Mouse (Mus musculus) ovary, postnatal 14 days (tissue): Measurements from ENCODE around the gene Arhgef2.

Source experiments
- DNase-seq: peaks from one replicate; pipeline ENCODE4 v3.0.0; 2022; ENCODE audit warnings: low spot score

The Arhgef2 gene

DNA sequence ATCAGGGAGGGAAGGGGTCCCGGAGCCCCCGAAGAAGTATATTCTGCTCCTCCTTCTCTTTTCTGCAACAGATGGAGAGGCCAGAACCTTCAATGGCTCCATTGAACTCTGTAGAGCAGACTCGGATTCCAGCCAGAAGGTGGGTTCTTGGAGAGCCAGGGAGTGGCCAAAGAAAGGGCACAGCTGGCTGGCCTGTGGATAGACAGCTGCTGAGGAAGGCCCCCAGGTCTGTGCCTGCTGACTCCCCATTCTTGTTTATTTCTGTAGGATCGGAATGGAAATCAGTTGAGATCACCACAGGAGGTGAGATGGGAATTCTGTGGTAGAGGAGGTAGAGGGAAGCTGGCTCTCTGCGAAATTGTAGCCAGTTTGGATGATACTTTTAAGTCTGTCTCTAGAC lies 37.3 kb downstream of the Arhgef2 start:
- no peak for DNase-seq

DNA sequence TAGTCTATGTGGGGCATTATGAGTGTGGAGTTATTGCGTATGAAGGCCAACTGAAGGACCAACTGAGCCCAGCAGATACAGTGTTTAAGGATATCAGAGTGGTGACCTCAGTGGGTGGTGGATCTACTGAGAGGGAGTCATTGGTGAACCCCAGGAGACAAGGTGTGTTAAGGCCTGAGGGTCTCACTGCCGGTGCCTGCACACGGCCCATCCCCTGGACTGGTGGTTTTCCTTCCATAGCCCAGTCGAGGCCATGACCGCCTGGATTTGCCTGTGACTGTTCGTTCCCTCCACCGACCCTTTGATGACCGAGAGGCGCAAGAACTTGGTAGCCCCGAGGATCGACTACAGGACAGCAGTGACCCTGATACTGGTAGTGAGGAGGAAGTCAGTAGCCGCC lies 40.2 kb downstream of the Arhgef2 start:
- DNase-seq: no peak

DNA sequence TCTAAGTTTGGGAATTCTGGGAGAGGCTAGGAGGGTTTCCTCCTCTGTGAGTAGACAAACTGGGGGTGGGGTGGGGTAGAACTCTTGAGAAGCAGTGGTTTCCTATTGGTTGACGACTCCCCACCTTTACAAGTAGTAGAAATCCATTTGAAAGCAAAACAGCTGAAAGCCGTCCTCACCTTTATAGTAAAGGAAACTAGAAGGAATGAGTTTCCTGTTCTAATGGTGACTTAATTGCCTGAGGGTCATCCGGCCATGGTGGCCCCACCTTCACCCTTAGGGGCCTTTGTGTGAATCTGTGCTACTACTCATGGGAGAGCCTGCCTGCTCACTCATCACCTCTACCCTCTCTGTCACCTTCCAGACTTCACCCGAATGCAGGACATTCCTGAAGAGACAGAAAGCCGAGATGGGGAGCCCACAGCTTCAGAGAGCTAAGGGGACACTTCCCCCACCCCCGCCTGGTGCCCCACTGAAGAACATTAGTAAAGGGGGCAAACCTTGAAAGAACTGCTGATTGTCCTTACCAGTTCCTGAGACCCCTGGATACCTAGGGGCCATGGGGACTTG lies 40.7 kb downstream of the Arhgef2 start:
- no peak for DNase-seq

DNA sequence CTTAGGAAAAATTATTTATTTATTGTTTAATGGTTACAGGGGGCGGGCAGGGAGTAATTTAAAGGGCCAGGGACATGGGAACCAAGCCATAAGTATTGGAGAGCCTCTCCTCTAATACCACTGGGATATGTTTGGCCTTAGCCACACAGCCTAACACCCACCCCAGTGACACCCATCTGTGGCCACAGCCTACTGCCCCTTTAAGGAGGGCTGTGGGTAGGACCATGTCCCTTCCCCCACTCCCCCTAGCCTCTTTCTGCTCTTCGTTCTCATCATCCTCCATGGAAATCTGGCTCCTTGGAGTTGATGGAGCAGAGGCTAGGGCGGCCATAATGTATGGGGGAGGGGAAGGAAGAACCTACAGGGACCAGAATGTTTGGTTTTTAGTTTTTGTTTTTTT lies 41.3 kb downstream of the Arhgef2 start:
- no peak for DNase-seq

DNA sequence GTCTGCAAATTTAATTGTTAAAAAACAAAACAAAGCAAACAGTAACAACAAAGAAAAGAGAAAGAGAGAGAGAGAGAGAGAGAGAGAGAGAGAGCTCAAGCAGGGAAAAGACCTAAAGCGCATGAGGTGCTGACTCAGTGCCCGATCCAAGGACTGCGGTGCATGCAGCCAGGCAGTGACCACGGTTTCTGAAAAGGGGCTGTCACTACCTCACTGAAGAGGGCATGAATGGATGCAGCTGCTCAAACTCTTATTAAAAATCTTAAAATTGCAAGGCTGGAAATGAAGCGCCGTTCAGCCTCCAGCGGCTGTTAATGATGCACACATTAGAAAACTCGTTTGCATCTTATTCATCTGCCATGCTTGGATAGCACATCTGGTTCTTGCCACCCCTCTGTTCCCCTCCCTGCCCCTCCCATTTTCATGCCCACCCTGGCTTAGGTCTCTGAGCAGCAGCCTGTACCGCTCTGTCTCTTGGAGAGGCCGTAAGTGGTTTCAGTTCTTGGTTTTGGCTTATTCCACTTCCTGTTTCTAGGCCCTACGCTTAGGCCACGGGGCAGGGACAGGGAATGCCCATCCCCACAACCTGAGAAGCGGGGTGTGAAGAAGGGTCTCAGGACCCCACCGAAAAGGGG lies 42.1 kb downstream of the Arhgef2 start:
- DNase-seq: no peak

DNA sequence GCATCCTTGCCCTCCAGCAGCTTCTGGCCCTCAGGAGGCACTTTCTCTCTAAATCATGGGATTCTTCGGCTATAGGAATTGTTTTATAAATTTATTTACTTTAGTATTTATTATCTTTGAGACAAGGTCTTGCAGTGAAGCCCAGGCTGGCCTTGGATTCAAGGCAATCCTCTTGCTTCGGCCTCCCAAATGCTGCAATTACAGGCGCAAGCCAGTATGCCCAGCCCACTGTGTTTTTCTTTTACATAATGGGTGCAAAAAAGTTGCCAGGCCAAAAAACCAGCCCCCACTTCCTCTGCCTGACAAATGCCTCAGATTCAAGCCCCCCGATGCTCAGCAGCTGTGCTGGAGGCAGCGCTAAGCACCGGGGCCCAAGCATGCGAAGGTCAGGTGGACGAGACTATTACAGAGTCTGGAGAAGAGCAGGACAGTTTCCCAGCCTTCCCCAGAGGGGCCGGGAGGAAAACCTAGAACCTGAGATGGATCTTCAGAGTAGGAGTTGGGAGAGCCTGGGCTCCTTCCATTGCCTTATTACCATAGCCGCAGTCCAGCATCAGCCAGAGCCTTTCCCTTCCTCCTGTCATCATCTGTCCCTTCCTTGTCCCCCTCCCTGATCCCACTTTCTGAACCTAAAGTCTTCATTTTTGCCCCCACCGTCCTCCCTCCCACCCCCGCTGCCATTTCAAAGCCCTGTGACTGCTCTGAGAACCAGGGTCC lies 42.8 kb downstream of the Arhgef2 start:
- DNase-seq: no peak

DNA sequence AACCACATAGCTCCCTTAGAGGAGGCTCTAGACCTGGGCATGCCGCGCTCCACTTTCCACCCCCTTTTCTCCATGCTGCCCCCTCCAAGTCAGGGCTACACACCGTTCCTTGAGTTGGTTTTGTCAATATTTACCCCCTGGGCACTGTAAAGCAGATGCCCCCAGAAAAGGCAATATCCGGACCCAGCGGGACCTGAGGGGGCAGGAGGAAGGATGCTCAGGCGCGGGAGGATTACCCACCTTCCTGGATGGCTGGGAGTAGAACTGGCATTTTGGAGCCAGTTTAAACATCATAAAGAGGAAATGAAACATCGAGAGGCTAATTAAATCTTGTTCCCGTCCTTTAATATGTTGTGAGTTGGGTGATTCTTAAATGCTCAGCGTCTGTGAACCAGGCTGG lies 43.4 kb downstream of the Arhgef2 start:
- no peak for DNase-seq

DNA sequence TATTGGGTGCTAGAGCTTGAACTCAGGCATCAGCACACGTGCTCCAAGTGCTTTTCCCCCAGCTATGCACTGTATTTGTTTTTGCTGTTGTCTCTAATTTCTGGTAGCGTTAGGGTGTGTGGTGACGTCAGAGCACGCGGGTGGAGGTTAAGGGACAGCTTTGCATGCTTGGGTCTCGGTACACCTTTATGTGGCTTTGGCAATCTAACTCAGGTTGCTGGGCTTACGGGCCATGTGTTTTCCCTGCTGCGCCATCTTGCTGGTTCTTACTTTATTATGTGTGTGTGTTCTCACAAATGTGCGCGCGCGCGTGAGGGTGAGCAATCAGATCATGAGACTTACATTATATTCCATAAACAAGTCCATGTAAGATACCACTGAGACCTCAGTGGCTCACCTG lies 44.2 kb downstream of the Arhgef2 start:
- no peak for DNase-seq

DNA sequence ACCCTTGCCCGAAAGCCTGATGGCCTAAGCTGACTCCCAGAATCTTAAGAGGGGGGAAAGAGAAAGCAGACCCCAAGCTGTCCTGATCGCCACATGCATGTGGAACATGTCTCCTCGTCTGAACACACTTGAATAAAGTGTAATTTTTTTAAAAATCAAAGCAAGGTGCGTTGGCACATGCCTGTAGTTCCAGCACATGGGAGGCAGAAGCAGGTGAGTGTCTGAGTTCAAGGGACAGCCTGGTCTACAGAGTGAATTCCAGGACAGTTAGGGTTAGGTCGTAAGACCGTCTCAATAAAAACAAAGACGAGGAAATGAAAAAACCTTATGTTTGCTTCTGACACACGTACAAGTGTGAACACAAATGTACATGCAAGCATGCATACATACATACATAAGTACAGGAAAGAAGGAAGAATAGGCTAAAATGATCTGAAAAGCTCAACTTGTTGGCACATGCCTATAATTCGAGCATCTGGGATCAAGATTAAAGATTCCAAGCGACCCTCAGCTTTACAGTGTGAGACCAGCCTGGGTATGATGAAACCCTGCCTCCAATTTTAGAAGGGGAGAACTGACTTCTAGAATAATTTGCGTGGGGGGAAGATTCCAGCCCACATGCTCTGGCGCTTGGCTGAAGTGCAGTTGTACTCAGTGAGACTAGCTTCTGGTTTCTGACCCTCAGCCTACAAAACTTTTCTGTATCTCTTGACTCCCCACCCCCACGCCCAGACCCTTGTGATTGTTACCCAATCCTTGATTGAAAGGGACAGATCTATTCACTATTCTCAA lies 45.1 kb downstream of the Arhgef2 start:
- DNase-seq: no peak

DNA sequence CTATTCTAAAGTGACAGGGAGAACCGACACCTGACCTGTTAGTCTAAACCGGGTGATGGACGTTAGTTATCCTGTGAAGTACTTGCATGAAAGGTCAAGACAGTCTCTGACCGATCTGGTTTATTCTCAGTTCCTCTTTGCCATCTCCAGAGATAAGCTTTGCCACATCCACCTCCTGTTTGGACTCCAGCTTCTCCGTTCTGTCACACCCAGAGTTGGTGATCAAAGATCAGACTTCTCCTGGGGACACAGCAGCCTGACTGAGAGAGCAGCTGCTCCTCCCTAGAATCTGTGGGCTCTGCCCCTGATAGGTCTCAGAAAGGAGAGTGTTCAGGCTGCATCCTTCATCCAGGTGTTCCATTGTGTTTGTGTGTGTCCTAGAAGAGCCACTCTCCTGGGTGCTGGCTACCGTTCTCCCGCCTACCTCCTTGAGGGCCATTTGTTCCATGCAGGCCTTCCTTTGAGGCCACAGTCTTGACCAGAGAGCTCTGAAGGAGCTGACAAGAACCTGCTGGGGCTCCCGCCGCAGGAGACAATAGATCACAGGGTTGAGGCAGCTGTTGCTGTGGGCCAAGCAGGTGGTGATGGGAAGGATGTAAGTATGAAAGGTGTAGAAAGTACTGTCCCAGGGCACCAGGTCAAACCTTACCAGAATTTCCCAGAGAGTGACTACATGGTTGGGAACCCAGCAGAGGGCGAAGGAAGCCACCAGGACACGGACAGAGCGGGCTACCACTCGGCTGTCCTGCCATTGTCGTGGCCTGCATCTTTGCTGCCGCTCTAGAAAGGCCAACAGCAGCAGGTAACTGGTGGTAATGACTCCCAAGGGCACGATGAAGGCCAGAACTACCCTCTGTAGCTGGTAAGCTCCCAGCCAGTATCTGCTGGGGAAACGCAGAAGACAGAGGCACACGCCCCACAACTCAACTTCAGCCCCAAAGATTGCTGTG lies 46.2 kb downstream of the Arhgef2 start:
- DNase-seq: no peak

DNA sequence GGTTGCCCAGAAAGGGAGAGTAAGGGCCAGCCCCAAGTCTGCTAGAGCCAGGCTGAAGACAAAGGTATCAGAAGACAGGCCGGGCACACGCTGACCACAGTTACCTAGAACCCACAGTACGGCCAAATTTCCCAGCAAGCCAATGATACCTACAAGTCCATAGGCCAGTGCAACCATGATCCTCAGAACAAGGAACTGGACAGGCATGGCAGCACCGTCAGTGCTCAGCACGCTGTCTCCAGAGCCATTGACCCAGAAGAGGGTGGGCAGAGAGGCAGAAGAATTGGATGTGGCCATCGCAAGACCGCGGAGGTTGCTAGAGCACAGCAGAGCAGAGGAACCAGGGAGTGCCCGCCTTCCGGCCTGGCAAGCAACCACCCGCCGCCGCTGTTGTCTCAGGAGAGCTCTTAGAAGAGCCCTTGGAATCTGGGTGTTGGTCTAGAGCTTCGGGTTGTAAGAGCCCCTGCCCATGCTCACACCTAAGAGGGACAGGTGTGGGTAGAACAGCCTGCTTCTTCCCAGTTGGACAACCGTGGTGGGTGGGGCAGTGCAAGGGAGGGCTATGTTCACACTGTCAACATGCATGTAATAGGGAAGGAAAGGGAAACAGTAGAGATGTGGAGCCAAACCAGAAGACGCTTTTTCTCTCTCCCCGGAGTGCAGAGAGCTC lies 47.2 kb downstream of the Arhgef2 start, which contains the start of gene Rxfp4:
Gene Rxfp4 (minus strand): TSS at position 297 of the 670 bp plus-strand sequence.
- no peak for DNase-seq

DNA sequence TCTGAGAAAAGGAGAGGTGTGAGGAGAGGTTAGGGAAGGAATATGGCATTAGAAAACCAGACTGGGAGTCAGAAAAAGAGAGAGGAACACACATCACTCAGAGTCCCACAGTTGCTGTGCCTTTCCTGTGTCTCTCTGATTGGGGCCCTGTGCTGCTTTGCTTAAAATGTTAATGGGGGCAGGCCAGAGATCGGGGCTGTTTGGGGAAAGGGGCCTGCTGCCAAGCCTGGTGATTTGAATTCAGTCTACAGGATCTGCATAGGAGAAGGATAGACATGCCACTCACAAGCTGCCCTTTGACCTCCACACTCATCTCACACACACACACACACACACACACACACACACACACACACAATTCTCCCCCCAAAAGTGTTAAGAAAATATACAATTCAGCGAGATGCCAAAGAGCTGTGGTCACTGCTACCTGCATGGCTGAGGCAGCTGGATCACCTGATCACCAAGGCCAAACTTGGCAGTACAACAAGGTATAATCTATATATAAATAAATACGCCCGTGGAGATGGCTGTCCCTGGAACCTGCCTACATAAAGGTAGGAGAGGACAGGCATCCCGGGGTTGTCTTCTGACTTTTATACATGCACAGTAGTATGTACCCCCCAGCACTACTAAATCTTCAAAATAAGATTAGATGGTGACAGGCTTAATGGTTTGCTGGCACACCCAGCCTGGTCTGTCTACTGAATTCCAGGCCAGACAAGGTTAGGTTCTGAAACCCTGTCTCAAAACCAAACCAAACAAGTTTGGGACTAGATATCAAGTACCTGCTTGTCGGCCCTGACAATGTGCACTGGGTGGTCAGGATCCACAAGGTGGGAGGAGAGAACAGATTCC lies 48.0 kb downstream of the Arhgef2 start:
- no peak for DNase-seq

DNA sequence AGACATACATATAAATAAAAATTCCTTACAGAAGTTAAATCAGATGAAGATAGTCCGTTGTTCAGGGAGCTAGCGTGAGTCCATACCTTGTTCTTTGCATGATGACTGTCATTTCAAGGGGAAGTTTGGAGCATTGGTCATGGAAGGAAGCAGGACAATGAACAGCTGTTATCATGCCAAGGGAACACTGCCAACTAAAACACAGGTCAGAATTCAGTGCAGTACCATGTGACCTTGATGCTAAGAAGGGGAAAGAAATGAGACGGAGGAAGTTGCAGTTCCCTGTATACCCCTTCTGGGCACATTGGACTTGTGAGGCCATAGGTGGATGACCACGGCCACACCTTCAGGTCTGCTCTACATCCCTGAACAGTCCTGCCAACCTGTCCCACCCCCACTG lies 48.9 kb downstream of the Arhgef2 start:
- DNase-seq: no peak

DNA sequence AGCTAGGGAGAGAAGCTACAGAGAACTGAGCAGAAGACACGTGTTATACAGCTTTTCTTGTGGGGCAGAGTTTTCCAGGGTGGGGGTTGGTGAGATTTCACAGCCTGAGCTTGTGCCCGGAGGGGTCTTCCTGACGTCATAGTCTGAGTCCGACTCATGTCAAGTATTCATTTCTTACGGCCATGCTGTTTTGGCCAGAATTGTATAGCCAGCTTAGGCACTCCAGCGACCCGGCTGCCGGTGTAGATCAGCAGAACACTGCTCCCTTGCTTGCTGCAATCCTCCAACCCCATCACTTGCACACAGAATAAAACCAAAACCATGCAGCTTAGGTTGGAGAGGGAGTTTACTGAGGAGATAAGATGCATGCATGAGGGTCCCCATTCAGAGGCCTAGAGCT lies 49.9 kb downstream of the Arhgef2 start:
- DNase-seq: no peak

DNA sequence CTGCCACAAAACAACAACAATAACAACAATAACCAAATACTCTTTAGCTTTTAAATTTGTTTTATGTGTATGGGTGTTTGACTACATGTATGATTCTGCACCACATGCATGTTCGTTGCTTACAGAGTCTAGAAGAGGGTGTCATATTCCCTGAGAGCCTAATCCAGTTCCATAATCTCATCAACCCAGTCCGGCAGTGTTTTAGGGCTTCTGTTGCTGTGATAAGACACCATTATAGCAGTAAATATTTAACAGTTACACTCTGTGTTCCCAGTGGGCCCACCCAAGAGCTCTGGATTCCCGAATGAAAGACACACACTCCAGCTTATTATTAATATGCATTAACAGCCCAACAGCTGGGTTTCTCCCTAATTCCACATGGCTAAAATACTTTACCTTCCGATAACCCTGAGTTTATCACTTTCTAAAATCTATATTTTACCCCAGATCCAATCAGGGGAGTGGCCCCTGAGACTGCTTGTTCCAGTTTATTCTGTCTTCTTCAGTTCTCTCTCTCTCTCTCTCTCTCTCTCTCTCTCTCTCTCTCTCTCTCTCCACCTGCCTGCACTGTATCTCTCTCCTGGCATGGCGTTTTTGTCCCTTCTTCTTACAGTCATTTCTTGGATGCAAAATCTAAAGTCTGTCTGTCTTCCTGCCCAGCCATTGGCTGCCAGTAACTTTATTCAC lies 52.8 kb downstream of the Arhgef2 start:
- DNase-seq: no peak

DNA sequence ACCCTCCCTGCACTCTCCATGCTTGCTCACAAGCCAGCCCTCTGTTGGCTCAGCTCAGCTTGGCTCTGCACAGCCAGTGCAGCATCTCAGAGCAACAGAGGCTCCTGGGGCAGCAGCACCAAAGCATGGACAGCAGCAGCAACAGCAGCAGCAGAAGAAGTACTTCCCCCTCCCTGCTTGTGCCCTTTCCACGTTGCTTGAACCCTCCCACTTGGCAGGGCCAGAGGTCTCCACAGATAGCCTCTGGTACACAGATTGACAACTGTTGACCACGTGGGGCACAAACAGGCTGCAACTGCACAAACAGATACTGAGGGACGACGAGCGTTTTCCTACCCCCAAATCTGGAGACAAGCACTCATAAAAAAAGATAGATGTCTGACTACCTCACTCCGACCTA lies 54.0 kb downstream of the Arhgef2 start:
- DNase-seq: no peak

DNA sequence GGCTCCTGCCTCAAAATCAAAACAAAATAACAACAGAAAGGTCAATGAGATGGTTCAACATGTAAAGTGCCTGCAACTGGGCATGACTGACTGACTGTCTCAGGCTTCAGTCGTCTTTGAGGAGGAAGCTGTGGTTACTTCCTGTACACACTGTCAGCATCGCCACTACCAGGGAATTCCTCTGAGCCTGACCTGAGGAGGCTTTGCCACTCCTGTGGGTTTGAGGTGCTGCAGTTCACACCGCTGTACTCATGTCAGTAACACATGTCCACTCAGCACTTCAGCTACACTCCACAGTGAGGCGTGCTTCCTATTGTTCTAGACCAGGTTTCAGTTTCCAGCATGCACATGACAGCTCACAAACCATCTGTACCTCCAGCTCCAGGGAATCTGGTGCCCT lies 58.3 kb downstream of the Arhgef2 start:
- no peak for DNase-seq

DNA sequence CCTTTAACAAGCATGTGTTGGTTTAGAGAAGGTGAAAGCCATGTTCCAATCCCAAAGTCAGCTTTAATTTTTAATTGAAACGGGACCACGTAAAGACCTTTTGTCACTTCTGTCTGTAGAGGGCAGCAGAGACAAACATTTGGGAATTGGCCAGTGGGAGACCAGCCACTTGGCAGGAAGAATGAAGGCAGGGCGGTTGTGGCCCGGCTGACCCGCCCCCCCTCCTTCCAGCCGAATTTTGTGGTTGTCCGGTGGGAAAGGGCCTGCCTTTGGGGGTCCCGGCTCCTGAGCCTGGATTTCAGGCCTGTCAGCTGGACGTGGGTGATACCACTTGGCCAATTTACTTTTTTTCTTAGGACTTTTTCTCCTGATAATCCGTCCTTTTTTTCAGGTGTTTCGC lies 71.6 kb downstream of the Arhgef2 start:
- DNase-seq: peak; percentile 74

DNA sequence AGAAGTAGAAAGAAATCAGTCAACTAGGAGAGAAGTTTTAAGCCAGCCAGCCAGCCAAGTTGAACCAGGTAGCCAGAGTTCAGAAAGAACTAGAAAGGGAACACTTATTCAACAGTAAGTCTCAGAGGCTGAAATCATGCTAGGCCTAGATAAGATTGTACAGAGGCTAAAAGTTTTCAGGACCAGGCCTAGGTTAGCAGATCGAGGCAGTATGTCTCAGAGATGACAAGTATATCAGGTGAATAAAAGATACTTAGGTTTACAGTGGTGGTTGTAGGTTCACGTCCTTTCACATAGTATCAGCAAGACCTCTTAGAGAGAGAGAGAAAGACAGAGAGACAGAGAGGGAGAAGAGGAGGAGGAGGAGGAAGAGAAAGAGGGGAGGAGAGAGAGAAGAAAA lies 78.0 kb downstream of the Arhgef2 start:
- DNase-seq: no peak
